Mouse (Mus musculus): ENCODE data around the gene Dnah1. TPM values are rescaled to one million over a fixed set of nuclear protein-coding genes. Genes with fewer than 3 reads are reported as not detected.

Dnah1 gene
- total RNA-seq, 2 experiments from 2014 or later: 4.6 to 5.8 TPM

GRCm38 (mm10) chr14:31245946-31246345, 77.8 kb downstream of the Dnah1 start:
- DNase-seq (ENCODE audit: low spot score in 2 of 2): no peak
- Histone ChIP-seq H3K4me3 (no peak overlapping the region), H3K27ac (no peak overlapping the region)
- TF ChIP-seq CTCF (conservative IDR thresholded peaks at IDR 0.05): no peak

- H3K4me3 ChIP-seq: no peak overlapping the region
- H3K27ac ChIP-seq: no peak overlapping the region
- DNase-seq (ENCODE audit: low spot score in 2 of 2): no peak
- TF ChIP-seq CTCF (conservative IDR thresholded peaks at IDR 0.05): no peak
Measured at GRCm38 (mm10) chr14:31244777-31245176, 78.9 kb downstream of the Dnah1 start.

GRCm38 (mm10) chr14:31240528-31240927, 83.2 kb downstream of the Dnah1 start:
- no peak overlapping the region for H3K27ac ChIP-seq
- TF ChIP-seq CTCF (conservative IDR thresholded peaks at IDR 0.05): no peak
- no peak for DNase-seq (ENCODE audit: low spot score in 2 of 2)
- no peak overlapping the region for H3K4me3 ChIP-seq

- no peak for TF ChIP-seq CTCF (conservative IDR thresholded peaks at IDR 0.05)
- DNase-seq (ENCODE audit: low spot score in 2 of 2): peak in 1 of 2 experiments; percentile 42
- H3K27ac ChIP-seq: no peak overlapping the region
- H3K4me3 ChIP-seq: no peak overlapping the region
Measured at GRCm38 (mm10) chr14:31237101-31237882, 86.4 kb downstream of the Dnah1 start.

GRCm38 (mm10) chr14:31233996-31234591, 89.6 kb downstream of the Dnah1 start:
- peak; percentile 88 for TF ChIP-seq CTCF (conservative IDR thresholded peaks at IDR 0.05)
- H3K4me3 ChIP-seq: no peak overlapping the region
- DNase-seq (ENCODE audit: low spot score in 2 of 2): peak; percentile 82 to 87
- 0 out of 2 replicates have a peak overlapping the region, but pooled peaks have one; percentile 33 for H3K27ac ChIP-seq

GRCm38 (mm10) chr14:31233070-31233995, 90.4 kb downstream of the Dnah1 start:
- no peak for DNase-seq (ENCODE audit: low spot score in 2 of 2)
- Histone ChIP-seq H3K27ac (peak overlapping the region; percentile 64; the same call in 1 of the 2 replicates), H3K4me3 (no peak overlapping the region)
- TF ChIP-seq CTCF (conservative IDR thresholded peaks at IDR 0.05): no peak

GRCm38 (mm10) chr14:31232404-31233069, 91.2 kb downstream of the Dnah1 start:
- TF ChIP-seq CTCF (conservative IDR thresholded peaks at IDR 0.05): no peak
- peak overlapping the region; percentile 64; the same call in 1 of the 2 replicates for H3K27ac ChIP-seq
- no peak for DNase-seq (ENCODE audit: low spot score in 2 of 2)

GRCm38 (mm10) chr14:31230442-31230841, 93.3 kb downstream of the Dnah1 start:
- Histone ChIP-seq H3K4me3 (no peak overlapping the region), H3K27ac (peak overlapping the region; percentile 23; the same call in 1 of the 2 replicates)
- DNase-seq (ENCODE audit: low spot score in 2 of 2): no peak
- TF ChIP-seq CTCF (conservative IDR thresholded peaks at IDR 0.05): no peak

More at GRCm38 (mm10) chr14:31232404-31233069, 91.2 kb downstream of the Dnah1 start:
- no peak overlapping the region for H3K4me3 ChIP-seq

- TF ChIP-seq CTCF (conservative IDR thresholded peaks at IDR 0.05): no peak
- DNase-seq (ENCODE audit: low spot score in 2 of 2): no peak
- Histone ChIP-seq H3K27ac (no peak overlapping the region), H3K4me3 (no peak overlapping the region)
Measured at GRCm38 (mm10) chr14:31228234-31228633, 95.5 kb downstream of the Dnah1 start.

- DNase-seq (ENCODE audit: low spot score in 2 of 2): peak; percentile 62 to 63
Measured at GRCm38 (mm10) chr14:31226978-31227377, 96.7 kb downstream of the Dnah1 start.

GRCm38 (mm10) chr14:31217666-31218065, 106.0 kb downstream of the Dnah1 start, which contains the start of gene Sema3g:
TSS of gene Sema3g (plus strand) at chr14:31217860.
- Histone ChIP-seq H3K27ac (no peak within 1 kb of the TSS), H3K4me3 (0 out of 2 replicates have a peak within 1 kb of the TSS, but pooled peaks have one; percentile 8)
- TF ChIP-seq CTCF (conservative IDR thresholded peaks at IDR 0.05): peak; percentile 72
- no peak for DNase-seq (ENCODE audit: low spot score in 2 of 2)

More at GRCm38 (mm10) chr14:31226978-31227377, 96.7 kb downstream of the Dnah1 start:
- no peak overlapping the region for H3K4me3 ChIP-seq
- TF ChIP-seq CTCF (conservative IDR thresholded peaks at IDR 0.05): no peak
- peak overlapping the region; percentile 18; the same call in 1 of the 2 replicates for H3K27ac ChIP-seq

- no peak for TF ChIP-seq CTCF (conservative IDR thresholded peaks at IDR 0.05)
- H3K4me3 ChIP-seq: no peak within 1 kb of the TSS
- no peak within 1 kb of the TSS for H3K27ac ChIP-seq
- no peak for DNase-seq (ENCODE audit: low spot score in 2 of 2)
Measured at GRCm38 (mm10) chr14:31216846-31217245, 106.8 kb downstream of the Dnah1 start, which contains the start of gene Nisch. TSS of gene Nisch (minus strand) at chr14:31216946.
